ENCODE assay signal across 16 mouse cellular contexts in the genomic region with DNA sequence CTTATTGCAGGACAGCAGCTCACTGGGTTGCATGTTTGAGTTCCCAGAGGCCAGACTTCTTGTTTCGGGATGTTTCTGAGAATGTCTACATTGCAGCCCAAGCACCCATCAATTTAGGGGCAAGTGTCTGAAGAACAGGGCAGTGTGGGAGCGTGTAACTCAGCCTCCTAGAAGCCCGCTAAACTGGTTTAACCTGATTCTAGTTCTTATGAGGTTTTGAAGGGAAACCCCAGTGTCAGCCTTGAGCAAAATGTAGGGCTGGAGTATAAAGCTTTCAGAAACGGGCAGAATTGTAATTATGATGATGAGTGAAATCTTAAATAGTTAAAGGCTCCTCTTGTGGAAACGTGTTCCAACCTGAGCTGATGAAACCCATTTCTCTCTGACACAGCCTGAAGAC.
"Had no signal": no experiment of that assay in that cellular context is flagged by ENCODE, and none has a peak within 500 bp of the region (broad histone marks: within the 10 kb centered on the region; RNA-seq: fewer than 3 reads in every experiment).

No protein-coding gene starts in this region.

- H3K27me3 ChIP-seq: kidney, embryonic 15.5 days; limb, embryonic 12.5 days; liver, embryonic 15.5 days; lung, embryonic 15.5 days; megakaryocyte, embryonic 14.5 days; midbrain, embryonic 15.5 days; neural tube, embryonic 12.5 days had no signal

- H3K4me3 ChIP-seq: kidney, embryonic 15.5 days; limb, embryonic 12.5 days; liver, embryonic 15.5 days; lung, embryonic 15.5 days; megakaryocyte, embryonic 14.5 days; midbrain, embryonic 15.5 days; neural tube, embryonic 12.5 days had no signal

- ATAC-seq: midbrain, embryonic 15.5 days had no signal

- H3K9ac ChIP-seq: kidney, embryonic 15.5 days; limb, embryonic 12.5 days; liver, embryonic 15.5 days; lung, embryonic 15.5 days; midbrain, embryonic 15.5 days; neural tube, embryonic 12.5 days had no signal

- H3K36me3 ChIP-seq: kidney, embryonic 15.5 days; limb, embryonic 12.5 days; liver, embryonic 15.5 days; lung, embryonic 15.5 days; midbrain, embryonic 15.5 days; neural tube, embryonic 12.5 days had no signal

- H3K27ac ChIP-seq: kidney, embryonic 15.5 days; limb, embryonic 12.5 days; liver, embryonic 15.5 days; lung, embryonic 15.5 days; macrophage; midbrain, embryonic 15.5 days; neural tube, embryonic 12.5 days had no signal

- DNase-seq: kidney, adult 2 months; kidney, postnatal 14 days; layer of hippocampus, postnatal 36 days; lung, postnatal 14 days; thymus, adult 2 months; thymus, postnatal 25 days had no signal

- H3K4me2 ChIP-seq: kidney, embryonic 15.5 days; limb, embryonic 12.5 days; liver, embryonic 11.5 days; liver, embryonic 15.5 days; lung, embryonic 15.5 days; midbrain, embryonic 11.5 days; midbrain, embryonic 15.5 days; neural tube, embryonic 12.5 days had no signal

- H3K4me1 ChIP-seq: kidney, embryonic 15.5 days; limb, embryonic 12.5 days; liver, embryonic 15.5 days; lung, embryonic 15.5 days; megakaryocyte, embryonic 14.5 days; midbrain, embryonic 15.5 days; neural tube, embryonic 12.5 days had no signal

- H3K9me3 ChIP-seq: kidney, embryonic 15.5 days; limb, embryonic 12.5 days; liver, embryonic 15.5 days; lung, embryonic 15.5 days; megakaryocyte, embryonic 14.5 days; midbrain, embryonic 15.5 days; neural tube, embryonic 12.5 days had no signal
